Mouse (Mus musculus): Measurements from ENCODE around the gene D17Wsu92e.

- TF ChIP-seq CTCF (IDR thresholded peaks at IDR 0.05; ENCODE audit: low read depth), result no peak
- no peak for TF ChIP-seq EP300 (IDR thresholded peaks at IDR 0.05; ENCODE audit: low read depth)
Observed at GRCm38 (mm10) chr17:27765066-27765465, 55.4 kb downstream of the D17Wsu92e start.

All from liver, embryonic 14.5 days (tissue).